Mouse (Mus musculus) megakaryocyte, embryonic 14.5 days (primary cell): ENCODE measurements around the gene Cyp2e1. TPM values are rescaled to one million over a fixed set of nuclear protein-coding genes. Genes with fewer than 3 reads are reported as not detected.
"Not testable (repeated sequence)": the region's sequence is repeated elsewhere in the genome, so short reads cannot be mapped to it uniquely, and the experiment has no call there.

Source experiments
- H3K27me3 ChIP-seq: replicated peaks from 2 replicates; pipeline ENCODE3; 2012; ENCODE audit warnings: inconsistent platforms
- H3K36me3 ChIP-seq: replicated peaks from 2 replicates; pipeline ENCODE3; 2012; ENCODE audit warnings: low read length, inconsistent platforms, mixed read lengths
- H3K4me1 ChIP-seq: 2 replicates; pipeline ENCODE4 v1.6.1; 2012; ENCODE audit warnings: inconsistent platforms
- H3K4me3 ChIP-seq: replicated peaks from 2 replicates; pipeline ENCODE3; 2012; ENCODE audit warnings: moderate library complexity, mild to moderate bottlenecking, inconsistent platforms
- H3K9me3 ChIP-seq: 2 replicates; pipeline ENCODE4 v1.6.1; 2012; ENCODE audit warnings: inconsistent platforms
- FLI1 ChIP-seq: IDR thresholded peaks from 2 replicates; pipeline ENCODE4 v1.6.1; 2012; ENCODE audit warnings: low read length, inconsistent platforms, mixed read lengths
- GATA1 ChIP-seq: IDR thresholded peaks from 3 replicates; pipeline ENCODE4 v1.6.1; 2012; ENCODE audit warnings: mixed read lengths, low read length, inconsistent platforms, borderline replicate concordance
- polyA plus RNA-seq: library from polyadenylated mRNA; stranded (reverse); fragments of >175 nt; gene quantifications from 2 replicates; pipeline ENCODE4 v1.2.3, GENCODE M21; 2012; ENCODE audit warnings: low replicate concordance; ENCODE audit not compliant: insufficient read depth

Cyp2e1 gene
- polyA plus RNA-seq, 1 experiment, result not detected

- H3K36me3 ChIP-seq, result no peaks in the 10 kb centered on the region
- no peaks in the 10 kb centered on the region for H3K9me3 ChIP-seq
- H3K27me3 ChIP-seq, result peaks cover 12% of the 10 kb centered on the region
- no peaks in the 10 kb centered on the region for H3K4me1 ChIP-seq
- no peak overlapping the region for H3K4me3 ChIP-seq
- TF ChIP-seq FLI1, result no peak
- TF ChIP-seq GATA1, result no peak
Observed at GRCm38 (mm10) chr7:140760647-140761046, 2.9 kb upstream of the Cyp2e1 start.

- not testable (repeated sequence) for H3K9me3 ChIP-seq, H3K4me1 ChIP-seq, H3K4me3 ChIP-seq, H3K36me3 ChIP-seq
- peaks cover 27% of the 10 kb centered on the region for H3K27me3 ChIP-seq
Observed at GRCm38 (mm10) chr7:140765391-140765790, 1.9 kb downstream of the Cyp2e1 start.

DNA sequence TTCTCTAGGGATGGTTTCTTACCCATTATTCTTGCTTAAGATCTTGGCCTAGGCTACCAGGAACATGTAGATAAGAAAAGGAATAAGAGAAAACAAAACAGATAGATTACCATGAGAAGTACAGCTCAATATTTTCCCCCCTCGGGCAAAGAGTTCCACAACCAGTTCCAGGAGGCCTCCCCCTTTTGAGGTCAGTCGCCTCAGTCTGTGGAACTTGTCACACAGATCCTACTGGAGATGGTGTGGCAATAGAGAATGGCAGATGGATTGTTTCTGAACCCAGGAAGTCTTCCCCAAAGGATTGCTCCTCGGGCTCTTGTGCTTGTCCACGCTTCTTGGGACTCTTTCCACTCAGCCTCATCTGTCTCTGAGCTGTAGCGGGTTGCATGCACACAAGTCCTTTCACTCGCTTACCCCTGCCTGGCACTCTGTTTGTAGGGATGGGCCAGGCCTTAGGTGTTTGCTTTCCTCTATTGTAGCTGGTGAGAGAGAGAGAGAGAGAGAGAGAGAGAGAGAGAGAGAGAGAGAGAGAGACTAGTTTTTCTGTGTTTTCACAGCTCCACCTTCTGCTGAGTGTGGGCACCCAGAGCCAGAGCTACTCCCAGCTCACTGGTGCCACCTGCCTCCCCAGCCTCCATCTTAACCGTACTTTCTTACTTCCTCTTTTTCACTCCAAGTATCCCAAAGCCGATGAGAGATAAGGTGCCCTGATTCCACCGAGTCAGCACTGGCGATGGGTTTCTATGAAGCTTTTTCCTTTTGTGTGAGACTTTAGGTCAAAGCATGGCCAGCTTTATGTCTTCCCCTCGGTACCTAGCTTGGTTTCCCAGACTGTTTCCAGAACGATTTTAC lies 2.6 kb downstream of the Cyp2e1 start:
- Histone ChIP-seq H3K9me3 (no peaks in the 10 kb centered on the region), H3K4me1 (no peaks in the 10 kb centered on the region), H3K27me3 (peaks cover 27% of the 10 kb centered on the region), H3K36me3 (no peaks in the 10 kb centered on the region), H3K4me3 (no peak overlapping the region)
- TF ChIP-seq GATA1 (no peak), FLI1 (no peak)

DNA sequence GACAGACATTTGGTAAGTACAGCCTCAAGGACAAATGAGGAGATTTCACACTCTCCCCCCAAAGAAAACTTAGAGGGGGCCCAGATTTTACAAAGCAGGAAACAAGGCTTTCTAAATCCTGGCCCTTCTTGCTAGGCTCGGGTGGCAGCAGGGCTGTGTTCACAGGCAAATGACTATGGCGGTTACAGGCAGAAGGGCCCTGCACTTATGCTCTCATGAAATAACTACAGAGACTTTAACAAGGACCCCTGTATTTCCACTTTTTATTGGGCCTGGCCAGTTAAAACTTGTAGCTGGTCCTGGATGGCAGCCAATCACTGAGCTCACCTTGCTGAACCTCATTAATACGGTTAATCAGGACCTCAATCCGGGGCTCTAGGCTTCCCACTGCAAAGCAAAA lies 17.0 kb downstream of the Cyp2e1 start:
- no peaks in the 10 kb centered on the region for H3K36me3 ChIP-seq
- peaks cover 16% of the 10 kb centered on the region for H3K27me3 ChIP-seq
- TF ChIP-seq GATA1, result no peak
- no peak for TF ChIP-seq FLI1
- no peaks in the 10 kb centered on the region for H3K9me3 ChIP-seq
- H3K4me3 ChIP-seq, result no peak overlapping the region
- H3K4me1 ChIP-seq, result no peaks in the 10 kb centered on the region

- Histone ChIP-seq H3K4me1 (no peaks in the 10 kb centered on the region), H3K27me3 (peaks cover 9% of the 10 kb centered on the region), H3K36me3 (no peaks in the 10 kb centered on the region), H3K4me3 (no peak within 1 kb of the TSS), H3K9me3 (no peaks in the 10 kb centered on the region)
- TF ChIP-seq GATA1, result no peak
- TF ChIP-seq FLI1, result no peak
Observed at GRCm38 (mm10) chr7:140787406-140788052, 24.0 kb downstream of the Cyp2e1 start, which contains the start of gene Syce1. Gene Syce1 (minus strand): TSS chr7:140787852.

DNA sequence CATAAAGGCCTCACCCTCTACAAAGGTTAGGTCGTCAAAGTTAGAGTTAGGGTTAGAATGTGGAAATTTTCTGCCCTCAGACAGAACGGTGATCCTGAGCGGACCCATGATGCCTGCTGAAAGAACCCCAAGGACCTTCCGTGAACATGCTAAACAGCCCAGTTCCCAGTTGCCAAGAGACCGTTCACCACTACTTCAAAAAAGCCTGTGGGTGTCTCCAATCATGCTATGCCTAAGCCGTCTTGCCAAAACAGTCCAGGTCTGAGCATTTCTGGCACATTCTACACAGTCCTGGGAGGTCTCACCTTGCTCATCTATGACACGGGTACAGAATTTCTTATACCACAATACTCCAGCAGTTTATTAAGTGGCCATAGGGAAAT lies 24.5 kb downstream of the Cyp2e1 start:
- Histone ChIP-seq H3K27me3 (peaks cover 14% of the 10 kb centered on the region), H3K9me3 (no peaks in the 10 kb centered on the region), H3K4me3 (no peak overlapping the region), H3K4me1 (no peaks in the 10 kb centered on the region), H3K36me3 (no peaks in the 10 kb centered on the region)
- TF ChIP-seq FLI1 (no peak), GATA1 (no peak)

DNA sequence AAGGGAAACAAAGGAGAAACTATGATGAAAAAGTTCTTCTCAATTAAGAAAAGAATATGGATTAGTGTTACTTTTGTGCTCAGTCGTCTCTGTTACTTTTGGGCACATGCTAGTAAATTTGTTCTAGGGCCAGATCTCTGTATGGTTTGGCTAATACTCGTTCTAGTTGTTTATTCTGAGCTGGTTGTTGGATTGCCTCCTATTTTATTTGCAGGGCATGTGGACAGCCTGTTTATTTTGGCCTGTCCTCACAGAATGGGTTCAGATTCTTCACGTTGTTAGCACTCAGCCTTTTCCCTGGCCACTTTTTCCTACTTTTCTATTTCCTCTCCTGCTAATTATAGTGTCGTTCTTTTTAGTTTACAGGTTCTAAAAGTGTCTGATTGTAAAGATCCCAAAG lies 30.0 kb downstream of the Cyp2e1 start:
- TF ChIP-seq GATA1 (no peak), FLI1 (no peak)
- no peaks in the 10 kb centered on the region for H3K4me1 ChIP-seq

GRCm38 (mm10) chr7:140797619-140798018 lies 34.1 kb downstream of the Cyp2e1 start:
- H3K9me3 ChIP-seq, result no peaks in the 10 kb centered on the region
- H3K4me3 ChIP-seq, result no peak overlapping the region
- no peak for TF ChIP-seq FLI1
- TF ChIP-seq GATA1, result no peak
- H3K27me3 ChIP-seq, result peaks cover 31% of the 10 kb centered on the region
- no peaks in the 10 kb centered on the region for H3K36me3 ChIP-seq
- H3K4me1 ChIP-seq, result no peaks in the 10 kb centered on the region

More for the DNA sequence above, 30.0 kb downstream of the Cyp2e1 start:
- no peak overlapping the region for H3K4me3 ChIP-seq
- peaks cover 23% of the 10 kb centered on the region for H3K27me3 ChIP-seq
- no peaks in the 10 kb centered on the region for H3K9me3 ChIP-seq
- no peaks in the 10 kb centered on the region for H3K36me3 ChIP-seq

GRCm38 (mm10) chr7:140798212-140798611 lies 34.7 kb downstream of the Cyp2e1 start:
- TF ChIP-seq GATA1, result no peak
- no peak for TF ChIP-seq FLI1
- H3K9me3 ChIP-seq, result no peaks in the 10 kb centered on the region
- H3K27me3 ChIP-seq, result peaks cover 25% of the 10 kb centered on the region
- no peaks in the 10 kb centered on the region for H3K36me3 ChIP-seq
- no peak overlapping the region for H3K4me3 ChIP-seq
- no peaks in the 10 kb centered on the region for H3K4me1 ChIP-seq

DNA sequence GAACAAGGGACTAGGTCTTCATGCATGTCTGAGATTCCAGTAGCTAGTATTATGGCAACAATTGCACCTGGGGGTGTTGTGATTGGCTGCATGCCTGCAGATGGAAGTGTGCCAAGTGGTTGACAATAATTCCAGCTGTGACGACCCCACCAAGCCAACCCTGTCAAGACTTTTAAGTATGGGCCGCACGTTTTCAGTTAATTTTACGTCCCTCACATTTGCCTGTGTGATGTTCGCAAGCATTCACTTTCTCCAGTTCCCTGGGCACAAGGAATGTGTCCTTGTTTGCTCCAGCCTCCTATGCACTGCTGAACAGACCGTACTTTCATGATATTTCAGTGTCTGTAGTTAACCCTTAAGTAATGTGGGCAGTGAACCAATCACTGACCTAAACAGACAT lies 39.1 kb downstream of the Cyp2e1 start:
- Histone ChIP-seq H3K4me1 (no peaks in the 10 kb centered on the region), H3K4me3 (no peak overlapping the region), H3K27me3 (peaks cover 27% of the 10 kb centered on the region), H3K9me3 (no peaks in the 10 kb centered on the region), H3K36me3 (no peaks in the 10 kb centered on the region)
- no peak for TF ChIP-seq FLI1
